Mouse (Mus musculus): Measurements from ENCODE around the gene Nfatc2.
A peak's percentile ranks its signal among the peaks of the same experiment; 100 is the strongest.

Gene Nfatc2

GRCm38 (mm10) chr2:168532061-168532833, 69.2 kb downstream of the Nfatc2 start:
- no peak for DNase-seq (ENCODE audit: low read depth, low spot score)

- DNase-seq (ENCODE audit: low read depth, low spot score): no peak
Measured at GRCm38 (mm10) chr2:168528551-168528950, 72.9 kb downstream of the Nfatc2 start.

- DNase-seq (ENCODE audit: low read depth, low spot score): no peak
Measured at GRCm38 (mm10) chr2:168527430-168527792, 74.0 kb downstream of the Nfatc2 start.

GRCm38 (mm10) chr2:168526547-168527429, 74.7 kb downstream of the Nfatc2 start:
- no peak for DNase-seq (ENCODE audit: low read depth, low spot score)

DNA sequence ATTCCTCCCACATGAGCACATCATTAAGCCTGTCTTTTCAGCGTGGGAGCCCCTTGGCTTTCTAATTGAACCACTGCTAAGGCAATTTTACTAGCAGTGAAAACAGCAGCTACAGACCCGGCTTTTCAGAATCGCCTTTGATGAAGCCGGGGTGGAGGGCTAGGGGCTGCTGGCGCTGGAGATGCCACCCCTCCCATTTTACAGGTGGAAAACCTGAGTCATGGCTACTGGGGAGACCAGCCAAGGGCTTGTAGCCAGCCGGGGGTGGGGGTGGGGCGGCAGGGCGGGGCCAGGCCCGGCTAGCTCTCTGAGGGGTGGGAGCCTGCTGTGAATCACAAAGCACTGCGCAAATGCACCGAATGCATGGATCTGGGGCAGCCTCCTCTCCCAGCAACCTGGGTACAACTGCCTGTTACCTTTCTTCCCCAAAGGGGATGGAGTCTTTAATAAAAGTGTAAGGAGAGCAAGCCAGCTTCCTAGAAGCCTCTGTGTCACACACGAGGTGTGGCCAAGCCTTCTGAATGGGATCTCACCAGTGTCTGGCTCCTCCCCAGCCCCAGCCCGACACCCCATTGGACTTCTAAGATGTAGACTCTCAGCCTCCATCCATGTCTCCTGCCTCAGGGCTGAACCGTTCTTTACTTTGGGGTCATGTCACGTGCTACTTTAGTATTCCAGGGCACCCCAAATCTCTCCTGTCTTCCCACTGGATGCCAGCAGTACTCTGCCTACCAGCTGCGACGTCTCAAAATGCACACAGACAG, 75.9 kb downstream of the Nfatc2 start:
- peak; percentile 27 for DNase-seq (ENCODE audit: low read depth, low spot score)

DNA sequence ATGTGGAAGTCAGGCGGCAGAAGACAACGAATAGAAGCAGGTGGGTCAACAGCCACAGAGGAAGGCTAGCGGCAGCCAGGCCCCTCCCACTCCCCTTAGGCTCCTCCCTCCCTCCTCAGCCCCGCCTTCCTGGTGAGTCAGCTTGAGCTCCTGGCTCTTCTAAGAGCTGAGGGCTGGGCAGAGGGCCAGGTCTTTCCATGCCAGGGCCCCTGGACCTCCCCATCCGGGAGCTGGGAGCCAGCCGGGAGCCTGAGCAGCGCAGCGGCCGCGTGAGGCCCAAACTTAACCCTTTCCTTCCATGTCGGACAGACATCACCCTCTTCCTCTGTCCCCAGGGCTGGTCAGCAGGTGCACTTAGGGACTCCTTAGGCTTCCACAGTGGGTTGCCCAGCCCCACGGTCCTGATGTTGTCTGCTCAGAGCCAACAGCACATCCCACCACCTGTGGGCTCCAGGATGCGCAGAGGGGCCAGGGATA, 76.5 kb downstream of the Nfatc2 start:
- DNase-seq (ENCODE audit: low read depth, low spot score): peak; percentile 80

- DNase-seq (ENCODE audit: low read depth, low spot score): no peak
Measured at GRCm38 (mm10) chr2:168522247-168522646, 79.2 kb downstream of the Nfatc2 start.

DNA sequence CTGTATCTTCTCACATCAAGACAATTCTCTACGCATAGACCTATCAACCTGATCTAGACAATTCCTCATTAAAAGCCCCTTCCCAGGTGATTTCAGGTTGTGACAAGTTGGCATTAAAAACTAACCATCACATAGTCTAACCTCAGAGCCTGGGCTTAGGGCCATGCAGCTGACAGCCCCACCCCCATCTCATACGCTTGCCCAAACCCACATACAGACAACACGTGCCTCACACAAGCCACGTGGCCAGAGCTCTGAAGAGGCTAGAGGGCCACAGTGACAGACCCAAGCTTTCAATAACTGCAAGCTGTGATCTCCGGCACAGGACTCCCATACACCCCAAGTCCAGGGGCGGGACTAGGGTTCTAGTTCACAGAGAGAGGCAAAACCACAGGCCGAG, 80.7 kb downstream of the Nfatc2 start:
- DNase-seq (ENCODE audit: low read depth, low spot score): no peak

DNA sequence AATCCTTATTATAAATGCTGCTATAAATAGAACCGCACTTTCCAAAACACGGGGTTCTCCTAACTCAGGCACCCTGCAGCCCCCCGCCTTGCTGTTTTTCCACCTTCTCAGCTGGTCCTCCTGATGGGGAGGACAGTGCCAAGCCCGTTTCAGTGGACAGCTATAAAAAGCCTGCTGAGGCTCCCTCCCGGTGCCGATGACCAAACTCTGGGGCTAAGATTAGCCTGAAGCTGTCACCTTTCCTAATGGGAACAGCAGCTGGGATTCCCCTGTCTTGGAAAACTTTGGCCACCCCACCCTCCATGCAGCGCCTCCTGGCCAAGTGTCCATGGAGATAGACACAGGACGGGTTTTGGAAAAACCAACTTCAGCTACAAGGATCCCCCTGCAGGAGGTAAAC, 81.9 kb downstream of the Nfatc2 start:
- DNase-seq (ENCODE audit: low read depth, low spot score): no peak

DNA sequence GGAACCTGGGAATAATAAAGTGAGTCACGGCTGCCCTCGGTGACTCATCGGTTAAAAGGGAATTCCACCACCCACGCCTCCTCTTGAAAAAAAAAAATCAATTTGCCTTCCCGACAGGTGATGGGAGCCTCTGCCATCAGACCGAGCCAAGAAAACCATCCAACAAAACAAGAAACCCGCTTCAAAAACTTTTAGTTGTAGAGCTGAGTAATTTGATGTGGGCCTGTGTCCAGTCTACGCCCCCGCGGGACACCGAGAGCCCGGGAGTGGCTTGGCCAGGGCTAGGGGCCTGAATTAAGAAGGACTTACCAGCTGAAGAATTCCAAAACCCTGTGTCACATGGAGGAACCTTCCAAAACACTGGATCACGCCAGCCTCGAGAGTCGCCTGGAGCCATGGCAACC, 83.2 kb downstream of the Nfatc2 start:
- DNase-seq (ENCODE audit: low read depth, low spot score): no peak

DNA sequence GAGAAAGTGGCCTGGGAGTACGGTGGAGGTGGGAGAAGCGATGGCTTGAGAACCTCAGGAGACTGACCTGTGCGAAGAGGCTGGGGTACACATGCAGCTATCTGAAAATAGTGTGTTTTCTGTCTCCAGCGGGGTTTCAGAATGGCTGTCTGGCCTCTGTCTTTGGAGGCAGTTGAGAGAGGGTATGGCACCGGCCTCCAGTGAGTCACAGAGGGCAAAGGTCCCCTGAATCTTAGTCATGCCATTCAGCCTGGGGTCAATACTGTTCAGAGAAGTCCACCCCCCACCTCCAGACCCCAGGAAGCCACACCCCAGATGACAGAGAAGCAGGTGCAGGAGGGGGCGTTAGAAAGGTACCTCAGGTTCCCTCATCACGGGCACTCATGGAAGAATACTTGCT, 83.7 kb downstream of the Nfatc2 start:
- DNase-seq (ENCODE audit: low read depth, low spot score): no peak

GRCm38 (mm10) chr2:168516717-168517116, 84.7 kb downstream of the Nfatc2 start:
- DNase-seq (ENCODE audit: low read depth, low spot score): no peak

DNA sequence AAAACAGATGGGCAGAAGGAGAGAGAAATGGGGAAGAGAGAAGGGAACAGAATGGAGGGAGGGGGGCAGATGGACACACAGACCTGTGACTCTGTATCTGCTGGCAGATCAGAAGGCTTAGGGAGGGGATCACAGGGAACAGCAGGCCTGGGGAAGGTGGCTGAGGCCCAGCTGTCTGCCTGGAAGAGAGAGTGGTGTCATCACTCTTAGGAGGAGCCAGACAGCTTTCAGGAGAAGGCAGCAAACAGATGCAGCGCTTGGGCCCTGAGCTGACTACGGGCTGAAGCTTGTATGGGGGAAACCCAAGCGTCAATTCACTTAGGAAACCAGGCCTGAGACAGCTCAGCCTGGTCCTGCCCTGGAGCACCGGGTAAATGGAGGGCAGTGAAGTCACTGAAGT, 86.0 kb downstream of the Nfatc2 start:
- peak; percentile 17 for DNase-seq (ENCODE audit: low read depth, low spot score)

DNA sequence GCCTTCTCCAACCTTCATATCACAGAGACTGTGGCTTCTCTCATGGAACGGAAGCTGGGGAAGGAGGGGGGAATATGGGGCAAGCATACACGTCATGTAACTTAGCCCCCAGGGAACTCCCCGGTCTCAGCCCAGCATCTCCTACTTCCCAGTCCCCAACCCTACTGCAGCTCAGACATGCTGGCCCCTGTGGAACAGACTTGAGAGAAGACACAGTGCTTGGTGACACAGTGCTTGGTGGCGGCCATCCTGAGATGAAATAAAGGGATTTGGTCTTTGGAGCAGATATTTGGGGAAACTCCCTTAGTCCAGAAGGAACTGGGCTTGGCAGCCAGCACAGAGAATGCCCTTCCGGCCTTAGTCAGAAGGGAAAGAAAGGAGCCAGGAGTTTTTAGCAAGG, 87.3 kb downstream of the Nfatc2 start:
- no peak for DNase-seq (ENCODE audit: low read depth, low spot score)

DNA sequence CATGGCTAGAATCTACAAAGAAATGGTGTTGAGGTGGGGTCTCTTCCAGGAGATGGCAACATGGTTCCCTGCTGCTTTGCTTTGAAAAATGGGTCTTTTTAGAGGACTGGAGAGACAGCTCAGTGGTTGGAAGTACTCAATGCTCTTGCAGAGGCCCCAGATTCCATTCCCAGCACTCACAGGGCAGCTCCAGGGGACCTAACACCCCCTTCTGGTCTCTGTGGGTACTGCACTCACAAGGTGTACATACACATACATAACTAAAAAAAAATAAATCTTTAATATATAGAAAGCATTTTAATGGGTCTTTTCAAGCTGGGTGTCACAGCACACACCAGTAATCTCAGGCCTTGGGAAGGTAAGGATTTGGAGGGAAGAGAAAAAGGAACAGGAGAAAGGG, 89.9 kb downstream of the Nfatc2 start:
- no peak for DNase-seq (ENCODE audit: low read depth, low spot score)

GRCm38 (mm10) chr2:168508469-168509198, 92.8 kb downstream of the Nfatc2 start:
- DNase-seq (ENCODE audit: low read depth, low spot score): no peak

GRCm38 (mm10) chr2:168504431-168505182, 96.8 kb downstream of the Nfatc2 start:
- DNase-seq (ENCODE audit: low read depth, low spot score): no peak

- no peak for DNase-seq (ENCODE audit: low read depth, low spot score)
Measured at GRCm38 (mm10) chr2:168503735-168504134, 97.7 kb downstream of the Nfatc2 start.

DNA sequence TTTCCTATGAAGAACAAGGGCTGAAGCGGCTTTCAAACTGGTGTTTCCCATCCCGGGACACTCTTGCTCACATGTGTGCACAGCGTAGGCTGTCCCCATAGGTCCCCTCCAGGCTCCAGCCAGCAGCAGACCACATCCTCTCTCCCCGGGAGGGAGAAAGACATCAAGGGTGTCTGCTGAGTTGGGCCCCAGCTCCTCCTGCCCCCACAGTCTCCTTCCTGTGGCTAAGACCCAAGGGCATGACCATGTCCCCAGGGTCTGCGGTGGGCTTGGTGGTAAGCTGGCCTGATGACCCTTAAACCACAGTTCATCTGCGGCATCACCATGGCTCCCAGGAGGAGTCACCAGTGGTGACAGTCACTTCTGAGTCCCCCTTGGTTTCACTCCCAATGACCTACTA, 100.7 kb downstream of the Nfatc2 start:
- no peak for DNase-seq (ENCODE audit: low read depth, low spot score)

- no peak for DNase-seq (ENCODE audit: low read depth, low spot score)
Measured at GRCm38 (mm10) chr2:168500244-168500643, 101.2 kb downstream of the Nfatc2 start.

GRCm38 (mm10) chr2:168491791-168492190, 109.7 kb downstream of the Nfatc2 start:
- DNase-seq (ENCODE audit: low read depth, low spot score): no peak
